Mouse (Mus musculus): ENCODE measurements around the gene Mllt3.

GRCm38 (mm10) chr4:87963055-87963772 lies 70.0 kb downstream of the Mllt3 start:
- TF ChIP-seq TCF12 (IDR thresholded peaks at IDR 0.05; ENCODE audit: insufficient read depth, poor library complexity, severe bottlenecking), result no peak
- TF ChIP-seq POLR2A (IDR thresholded peaks at IDR 0.05; ENCODE audit: insufficient read length, low read depth), result no peak
- TF ChIP-seq SRF (IDR thresholded peaks at IDR 0.05; ENCODE audit: control insufficient read depth, insufficient read length, low read depth), result no peak
- TF ChIP-seq MYOG (IDR thresholded peaks at IDR 0.05; ENCODE audit: control insufficient read depth in 1 of 3, insufficient read depth in 1 of 3, insufficient read length in 2 of 3, low read depth in 2 of 3), result no peak
